Comparison of ENCODE assay signal across 32 mouse cellular contexts in the genomic region with DNA sequence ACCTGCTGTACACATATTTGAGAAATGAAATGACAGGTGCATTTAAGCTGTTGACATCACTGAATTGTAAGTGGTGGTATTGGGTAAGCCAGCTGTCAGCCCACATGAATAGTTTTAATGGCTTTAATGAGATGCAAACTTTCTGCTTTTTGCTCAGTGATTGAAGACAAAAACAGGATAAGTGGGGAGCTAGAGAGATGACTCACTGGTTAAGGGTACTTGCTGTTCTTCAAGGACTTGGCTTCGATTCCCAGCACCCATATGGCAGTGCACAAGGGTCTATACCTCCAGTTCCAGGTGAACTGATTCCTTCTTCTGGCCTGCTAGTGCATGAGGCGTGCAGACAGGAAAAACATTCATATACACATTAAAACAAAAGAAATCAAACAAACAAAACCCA.
A peak's percentile ranks its signal among the peaks of the same experiment; 100 is the strongest.
DNase-seq lines count a peak whose midpoint lies in the region; ATAC-seq and TF ChIP-seq lines count a peak whose summit lies in the region.
"Had no signal": no experiment of that assay in that cellular context is flagged by ENCODE, and none has a peak within 500 bp of the region (broad histone marks: within the 10 kb centered on the region; RNA-seq: fewer than 3 reads in every experiment).

No protein-coding gene starts in this region.

- intact Hi-C loops in left cerebral cortex, postnatal 10 days (cut with DNase I), result no loop called here

- peak overlapping the region; percentile 54 for H3K27ac ChIP-seq in cortical plate, adult 2 months (ENCODE audit: insufficient read depth, low read length)
- H3K27ac ChIP-seq: hindbrain, embryonic 12.5 days; hindbrain, postnatal 0 days; intestine, embryonic 15.5 days; limb, embryonic 10.5 days; limb, embryonic 15.5 days; liver, embryonic 13.5 days; midbrain, embryonic 12.5 days; neural tube, embryonic 12.5 days; stomach, postnatal 0 days had no signal

- peak; percentile 62 for ATAC-seq in frontal cortex, adult (ENCODE audit: low TSS enrichment)
- ATAC-seq: hindbrain, postnatal 0 days; intestine, embryonic 15.5 days; lung, postnatal 0 days had no signal

- peaks cover 1% of the 10 kb centered on the region; the same call in 1 of the 2 replicates for H3K4me1 ChIP-seq in cortical plate, adult 2 months (ENCODE audit: control insufficient read depth, insufficient read depth, low read length)
- H3K4me1 ChIP-seq: hindbrain, embryonic 12.5 days; intestine, embryonic 15.5 days; limb, embryonic 10.5 days; limb, embryonic 15.5 days; liver, embryonic 13.5 days; megakaryocyte, embryonic 14.5 days; midbrain, embryonic 12.5 days; neural tube, embryonic 12.5 days had no signal

- no peak for TF ChIP-seq CTCF in cortical plate, adult 2 months (IDR thresholded peaks at IDR 0.05; ENCODE audit: extremely low read depth, insufficient read depth, low read length)

- no peak for TF ChIP-seq POLR2A in cortical plate, adult 2 months (IDR thresholded peaks at IDR 0.05; ENCODE audit: extremely low read depth, insufficient read depth, low read length)

- no peak overlapping the region for H3K4me3 ChIP-seq in cortical plate, adult 2 months (ENCODE audit: insufficient read depth, low read length)
- H3K4me3 ChIP-seq: hindbrain, embryonic 12.5 days; intestine, embryonic 15.5 days; limb, embryonic 10.5 days; limb, embryonic 15.5 days; liver, embryonic 13.5 days; megakaryocyte, embryonic 14.5 days; midbrain, embryonic 12.5 days; myocyte; neural tube, embryonic 12.5 days had no signal

- DNase-seq in frontal cortex, postnatal 14 days (ENCODE audit: low spot score in 2 of 2), result no peak
- peak; percentile 19 to 23 for DNase-seq in left cerebral cortex, adult 18-20 months (ENCODE audit: low spot score in 2 of 2)
- no peak for DNase-seq in left cerebral cortex, postnatal 10 days (ENCODE audit: extremely low spot score in 1 of 2, low spot score in 2 of 2)
- DNase-seq in brain, adult 2 months (ENCODE audit: low read depth, low spot score), result peak; percentile 63
- DNase-seq in heart, adult 11 months, result no peak
- DNase-seq: adrenal gland, postnatal 25 days; cerebellum, adult 2 months; cerebellum, postnatal 25 days; gastrocnemius, postnatal 25 days; heart, adult 18-20 months; heart, postnatal 36 days; kidney, adult 2 months; kidney, postnatal 36 days; liver, embryonic 13.5 days; lung, adult 18-20 months; lung, postnatal 4 days; right cerebral cortex, postnatal 4 days; thymus, adult 2 months; thymus, postnatal 36 days had no signal

Comparison
In these comparisons a context has a peak if more than half of its experiments do, and no peak if none do; other contexts are left out.
1. DNase-seq: peak in left cerebral cortex, adult 18-20 months (2 of 2) and brain, adult 2 months (single experiment); none in frontal cortex, postnatal 14 days (0 of 2), left cerebral cortex, postnatal 10 days (0 of 2) and heart, adult 11 months (single experiment).